Mouse (Mus musculus) MEL (cell line): ENCODE results near the gene Sh2d6. TPM values are rescaled to one million over a fixed set of nuclear protein-coding genes. Genes with fewer than 3 reads are reported as not detected.

Experiments
- DNase-seq: peaks from one replicate; pipeline ENCODE4 v3.0.0; 2011; ENCODE audit warnings: low read depth, low spot score
- H3K27ac ChIP-seq: 2 replicates; pipeline ENCODE4 v1.5.1; 2012; ENCODE audit warnings: low read depth, mild to moderate bottlenecking, control low read depth, low read length, moderate library complexity; ENCODE audit not compliant: control insufficient read depth
- H3K27me3 ChIP-seq, 2 experiments: fragments of 150-350 bp in 1 of 2; sonication (generic) in 1 of 2; 2 replicates each; pipeline ENCODE4 v1.6.1; 2012; ENCODE audit warnings: low read length in 2 of 2, mild to moderate bottlenecking in 2 of 2, improper control_type of control experiment in 1 of 2, moderate library complexity in 1 of 2; ENCODE audit not compliant: insufficient read depth in 2 of 2, control insufficient read depth in 1 of 2
- H3K36me3 ChIP-seq, 2 experiments: 2 replicates each; pipeline ENCODE4 v1.6.1; 2012 to 2014; ENCODE audit warnings: low read length in 2 of 2, improper control_type of control experiment in 1 of 2, inconsistent platforms in 1 of 2, mild to moderate bottlenecking in 1 of 2; ENCODE audit not compliant: insufficient read depth in 2 of 2, control insufficient read depth in 1 of 2
- H3K4me1 ChIP-seq, 2 experiments: fragments of 150-350 bp in 1 of 2; sonication (generic) in 1 of 2; 2 replicates each; pipeline ENCODE4 v1.6.1; 2012; ENCODE audit warnings: low read length in 2 of 2, improper control_type of control experiment in 1 of 2, mild to moderate bottlenecking in 1 of 2; ENCODE audit not compliant: insufficient read depth in 2 of 2, control insufficient read depth in 1 of 2
- H3K4me3 ChIP-seq, 2 experiments: fragments of 150-350 bp in 1 of 2; sonication (generic) in 1 of 2; 2 replicates each; pipeline ENCODE4 v1.5.1; 2012; ENCODE audit warnings: low read depth in 2 of 2, low read length in 2 of 2, mild to moderate bottlenecking in 2 of 2, moderate library complexity in 2 of 2, control low read depth in 1 of 2, improper control_type of control experiment in 1 of 2; ENCODE audit not compliant: control insufficient read depth in 1 of 2, insufficient read depth in 1 of 2
- H3K79me2 ChIP-seq: 2 replicates; pipeline ENCODE4 v1.6.1; 2012; ENCODE audit warnings: mild to moderate bottlenecking, low read length, moderate library complexity; ENCODE audit not compliant: control insufficient read depth, poor library complexity, insufficient read depth
- H3K9ac ChIP-seq: 2 replicates; pipeline ENCODE4 v1.6.1; 2012; ENCODE audit warnings: low read depth, mild to moderate bottlenecking, control low read depth, low read length, moderate library complexity; ENCODE audit not compliant: control insufficient read depth, poor library complexity, severe bottlenecking
- H3K9me3 ChIP-seq: fragments of 150-350 bp; sonication (generic); replicated peaks from 2 replicates; pipeline ENCODE4 v1.6.1; 2012; ENCODE audit warnings: mild to moderate bottlenecking, low read length, improper control_type of control experiment, moderate library complexity; ENCODE audit not compliant: insufficient read depth
- BHLHE40 ChIP-seq: IDR thresholded peaks from 2 replicates; pipeline ENCODE4 v1.6.1; 2012; ENCODE audit warnings: low read depth, mild to moderate bottlenecking, inconsistent platforms, low read length, improper control_type of control experiment, borderline replicate concordance
- CHD1 ChIP-seq: IDR thresholded peaks from 2 replicates; pipeline ENCODE4 v1.6.1; 2012; ENCODE audit warnings: low read depth, mild to moderate bottlenecking, inconsistent platforms, low read length, improper control_type of control experiment
- CHD2 ChIP-seq: IDR thresholded peaks from 2 replicates; pipeline ENCODE4 v1.6.1; 2011; ENCODE audit warnings: low read length, improper control_type of control experiment
- CTCF ChIP-seq, 3 experiments: IDR thresholded peaks in 2 of 3; conservative IDR thresholded peaks in 1 of 3; 2 replicates each; pipeline ENCODE4 v1.5.1; 2011 to 2012; ENCODE audit warnings: low read length in 3 of 3, low read depth in 2 of 3, mild to moderate bottlenecking in 2 of 3, improper control_type of control experiment in 1 of 3, inconsistent platforms in 1 of 3, mixed read lengths in 1 of 3, moderate library complexity in 1 of 3; ENCODE audit not compliant: control insufficient read depth in 1 of 3, insufficient read depth in 1 of 3, poor library complexity in 1 of 3, severe bottlenecking in 1 of 3
- E2F4 ChIP-seq: IDR thresholded peaks from 2 replicates; pipeline ENCODE4 v1.6.1; 2011; ENCODE audit warnings: low read depth, low read length, improper control_type of control experiment, borderline replicate concordance
- ELF1 ChIP-seq: IDR thresholded peaks from 2 replicates; pipeline ENCODE4 v1.6.1; 2014; ENCODE audit warnings: low read depth, mild to moderate bottlenecking, inconsistent platforms, low read length, improper control_type of control experiment, moderate library complexity
- ETS1 ChIP-seq: IDR thresholded peaks from 2 replicates; pipeline ENCODE4 v1.6.1; 2012; ENCODE audit warnings: low read depth, mild to moderate bottlenecking, inconsistent platforms, low read length, improper control_type of control experiment, moderate library complexity
- GATA1 ChIP-seq: IDR thresholded peaks from 2 replicates; pipeline ENCODE4 v1.6.1; 2011; ENCODE audit warnings: low read depth, low read length, improper control_type of control experiment
- HCFC1 ChIP-seq: IDR thresholded peaks from 2 replicates; pipeline ENCODE4 v1.6.1; 2012; ENCODE audit warnings: low read depth, mild to moderate bottlenecking, inconsistent platforms, low read length, improper control_type of control experiment, moderate library complexity
- JUND ChIP-seq: IDR thresholded peaks from 2 replicates; pipeline ENCODE4 v1.6.1; 2011; ENCODE audit warnings: low read depth, mild to moderate bottlenecking, improper control_type of control experiment, low read length
- KAT2A ChIP-seq: conservative IDR thresholded peaks from 2 replicates; pipeline ENCODE4 v1.6.1; 2012; ENCODE audit warnings: low read depth, low read length, improper control_type of control experiment, inconsistent platforms
- MAFK ChIP-seq: IDR thresholded peaks from 2 replicates; pipeline ENCODE4 v1.6.1; 2011; ENCODE audit warnings: low read depth, mild to moderate bottlenecking, low read length, improper control_type of control experiment, borderline replicate concordance
- MAX ChIP-seq: IDR thresholded peaks from 2 replicates; pipeline ENCODE4 v1.6.1; 2011; ENCODE audit warnings: low read length, improper control_type of control experiment
- MEF2A ChIP-seq: IDR thresholded peaks from 2 replicates; pipeline ENCODE4 v1.6.1; 2014; ENCODE audit warnings: low read depth, mild to moderate bottlenecking, inconsistent platforms, low read length, improper control_type of control experiment; ENCODE audit not compliant: poor library complexity, insufficient replicate concordance, severe bottlenecking; ENCODE audit errors: extremely low read depth
- MXI1 ChIP-seq: IDR thresholded peaks from 2 replicates; pipeline ENCODE4 v1.6.1; 2011; ENCODE audit warnings: mild to moderate bottlenecking, low read depth, low read length, improper control_type of control experiment
- MYB ChIP-seq: IDR thresholded peaks from 2 replicates; pipeline ENCODE4 v1.6.1; 2011; ENCODE audit warnings: mild to moderate bottlenecking, low read depth, low read length, improper control_type of control experiment
- MYC ChIP-seq: IDR thresholded peaks from 2 replicates; pipeline ENCODE4 v1.6.1; 2011; ENCODE audit warnings: low read depth, mild to moderate bottlenecking, low read length, improper control_type of control experiment, moderate library complexity
- NELFE ChIP-seq: IDR thresholded peaks from 2 replicates; pipeline ENCODE4 v1.6.1; 2011; ENCODE audit warnings: low read depth, low read length, improper control_type of control experiment
- NRF1 ChIP-seq: IDR thresholded peaks from 2 replicates; pipeline ENCODE4 v1.6.1; 2014; ENCODE audit warnings: low read depth, mild to moderate bottlenecking, inconsistent platforms, low read length, improper control_type of control experiment, moderate library complexity; ENCODE audit not compliant: poor library complexity, insufficient read depth, severe bottlenecking
- POLR2A ChIP-seq, 2 experiments: IDR thresholded peaks; 2 replicates each; pipeline ENCODE4 v1.6.1; 2011 to 2012; ENCODE audit warnings: low read length in 2 of 2, mild to moderate bottlenecking in 2 of 2, control low read depth in 1 of 2, improper control_type of control experiment in 1 of 2, low read depth in 1 of 2, moderate library complexity in 1 of 2; ENCODE audit not compliant: control insufficient read depth in 1 of 2, insufficient read depth in 1 of 2, poor library complexity in 1 of 2
- POLR2AphosphoS2 ChIP-seq: IDR thresholded peaks from 2 replicates; pipeline ENCODE4 v1.6.1; 2011; ENCODE audit warnings: low read length, improper control_type of control experiment
- POLR2AphosphoS5 ChIP-seq: IDR thresholded peaks from 2 replicates; pipeline ENCODE4 v1.6.1; 2012; ENCODE audit warnings: low read depth, borderline replicate concordance, mild to moderate bottlenecking, inconsistent platforms, low read length, moderate library complexity, mixed read lengths
- RAD21 ChIP-seq: IDR thresholded peaks from 2 replicates; pipeline ENCODE4 v1.6.1; 2011; ENCODE audit warnings: mild to moderate bottlenecking, low read depth, low read length, improper control_type of control experiment
- RCOR1 ChIP-seq: IDR thresholded peaks from 2 replicates; pipeline ENCODE4 v1.6.1; 2012; ENCODE audit warnings: low read depth, mild to moderate bottlenecking, inconsistent platforms, low read length, improper control_type of control experiment
- SIN3A ChIP-seq: IDR thresholded peaks from 2 replicates; pipeline ENCODE4 v1.6.1; 2012; ENCODE audit warnings: low read length, improper control_type of control experiment, inconsistent platforms
- SMC3 ChIP-seq: IDR thresholded peaks from 2 replicates; pipeline ENCODE4 v1.6.1; 2011; ENCODE audit warnings: low read depth, low read length, improper control_type of control experiment
- TAL1 ChIP-seq: IDR thresholded peaks from 2 replicates; pipeline ENCODE4 v1.6.1; 2012; ENCODE audit warnings: mild to moderate bottlenecking, inconsistent platforms, low read length, moderate library complexity, mixed read lengths
- TBP ChIP-seq: IDR thresholded peaks from 2 replicates; pipeline ENCODE4 v1.8.0; 2011; ENCODE audit warnings: low read depth, low read length, improper control_type of control experiment
- TCF12 ChIP-seq: IDR thresholded peaks from 2 replicates; pipeline ENCODE4 v1.6.1; 2014; ENCODE audit warnings: low read depth, mild to moderate bottlenecking, inconsistent platforms, low read length, improper control_type of control experiment, moderate library complexity
- UBTF ChIP-seq: IDR thresholded peaks from 2 replicates; pipeline ENCODE4 v1.6.1; 2012; ENCODE audit warnings: low read depth, mild to moderate bottlenecking, inconsistent platforms, low read length, improper control_type of control experiment, moderate library complexity, borderline replicate concordance; ENCODE audit not compliant: insufficient read depth
- USF1 ChIP-seq: IDR thresholded peaks from 2 replicates; pipeline ENCODE4 v1.6.1; 2014; ENCODE audit warnings: low read depth, mild to moderate bottlenecking, inconsistent platforms, low read length, improper control_type of control experiment, moderate library complexity
- USF2 ChIP-seq, 2 experiments: IDR thresholded peaks; 2 replicates each; pipeline ENCODE4 v1.6.1; 2011 to 2012; ENCODE audit warnings: improper control_type of control experiment in 2 of 2, low read length in 2 of 2, borderline replicate concordance in 1 of 2, inconsistent platforms in 1 of 2, low read depth in 1 of 2, mild to moderate bottlenecking in 1 of 2; ENCODE audit not compliant: insufficient read depth in 1 of 2
- ZC3H11A ChIP-seq: IDR thresholded peaks from 2 replicates; pipeline ENCODE4 v1.6.1; 2012; ENCODE audit warnings: low read depth, mild to moderate bottlenecking, inconsistent platforms, low read length, improper control_type of control experiment
- ZKSCAN1 ChIP-seq: IDR thresholded peaks from 2 replicates; pipeline ENCODE4 v1.6.1; 2012; ENCODE audit warnings: low read depth, mild to moderate bottlenecking, inconsistent platforms, low read length, improper control_type of control experiment, moderate library complexity
- ZMIZ1 ChIP-seq: IDR thresholded peaks from 2 replicates; pipeline ENCODE4 v1.6.1; 2012; ENCODE audit warnings: low read depth, mild to moderate bottlenecking, inconsistent platforms, low read length, improper control_type of control experiment, moderate library complexity
- ZNF384 ChIP-seq: IDR thresholded peaks from 2 replicates; pipeline ENCODE4 v1.6.1; 2012; ENCODE audit warnings: low read depth, mild to moderate bottlenecking, inconsistent platforms, low read length, improper control_type of control experiment
- polyA plus RNA-seq, 2 experiments: library from polyadenylated mRNA; stranded (reverse) in 1 of 2; unstranded in 1 of 2; fragments of >175 nt in 1 of 2; fragments of >200 nt in 1 of 2; gene quantifications; 2 replicates each; pipeline versions ENCODE4 v1.2.1 to v1.2.4; 2012; ENCODE audit warnings: low replicate concordance in 2 of 2, low read depth in 1 of 2; ENCODE audit not compliant: insufficient read length in 2 of 2, insufficient read depth in 1 of 2, missing spikeins in 1 of 2
- total RNA-seq: library from RNA; depleted of rRNA; stranded (reverse); fragments of 300-350 nt; gene quantifications from 2 replicates; pipeline ENCODE4 v1.2.3, GENCODE M21; 2012

The Sh2d6 gene
- total and polyA plus RNA-seq, 3 experiments = 0.17 TPM; not detected in 2

GRCm38 (mm10) chr6:72512386-72513070 lies 9.0 kb downstream of the Sh2d6 start:
- H3K9me3 ChIP-seq = no peaks in the 10 kb centered on the region
- H3K27ac ChIP-seq = peak overlapping the region; percentile 95
- peak overlapping the region; percentile 51 to 55 for H3K4me3 ChIP-seq
- H3K9ac ChIP-seq = peak overlapping the region; percentile 91
- DNase-seq = peak; percentile 98
- H3K79me2 ChIP-seq = peaks cover 2% of the 10 kb centered on the region; the same call in 1 of the 2 replicates
- no peaks in the 10 kb centered on the region for H3K27me3 ChIP-seq
- peaks cover 18 to 29% of the 10 kb centered on the region in 2 experiments for H3K4me1 ChIP-seq
- peaks cover 0 to 21% of the 10 kb centered on the region in 2 experiments; a peak in 2 of 4 replicates for H3K36me3 ChIP-seq
- TF ChIP-seq KAT2A (0 out of 2 replicates have a peak, but pooled peaks have one; percentile 16), JUND (no peak), ZKSCAN1 (no peak), TCF12 (peak; percentile 55), HCFC1 (peak; percentile 75), MYB (peak; percentile 47; the same call in 1 of the 2 replicates), RCOR1 (no peak), POLR2A (IDR thresholded peaks at IDR 0.05; ENCODE audit: control insufficient read depth in 1 of 2, insufficient read depth in 1 of 2, low read depth in 1 of 2, low read length in 2 of 2, poor library complexity in 1 of 2) (peak; percentile 64 to 81), SIN3A (peak; percentile 94), USF2 (IDR thresholded peaks at IDR 0.05; ENCODE audit: borderline replicate concordance in 1 of 2, insufficient read depth in 1 of 2, low read depth in 1 of 2, low read length in 2 of 2) (peak; percentile 47 to 91; a peak in 3 of 4 replicates), RAD21 (no peak), MXI1 (peak; percentile 98), USF1 (peak; percentile 97), POLR2AphosphoS5 (no peak; the same call in 1 of the 2 replicates), CTCF (IDR thresholded peaks at IDR 0.05 in 2 of 3, conservative IDR thresholded peaks at IDR 0.05 in 1 of 3; ENCODE audit: control insufficient read depth in 1 of 3, insufficient read depth in 1 of 3, low read depth in 2 of 3, low read length in 3 of 3, poor library complexity in 1 of 3, severe bottlenecking in 1 of 3) (no peak), MYC (peak; percentile 99), CHD2 (no peak), NELFE (peak; percentile 81), BHLHE40 (peak; percentile 91), SMC3 (no peak), NRF1 (no peak), UBTF (no peak), MAX (peak; percentile 97), MAFK (peak; percentile 81; the same call in 1 of the 2 replicates), TBP (peak; percentile 91), ZC3H11A (no peak), GATA1 (peak; percentile 94), MEF2A (peak; percentile 42; the same call in 1 of the 2 replicates), POLR2AphosphoS2 (peak; percentile 70; the same call in 1 of the 2 replicates), CHD1 (no peak), E2F4 (no peak), ETS1 (peak; percentile 81), ELF1 (peak; percentile 32; the same call in 1 of the 2 replicates), TAL1 (no peak), ZMIZ1 (peak; percentile 88), ZNF384 (no peak)
